In the genomic region with DNA sequence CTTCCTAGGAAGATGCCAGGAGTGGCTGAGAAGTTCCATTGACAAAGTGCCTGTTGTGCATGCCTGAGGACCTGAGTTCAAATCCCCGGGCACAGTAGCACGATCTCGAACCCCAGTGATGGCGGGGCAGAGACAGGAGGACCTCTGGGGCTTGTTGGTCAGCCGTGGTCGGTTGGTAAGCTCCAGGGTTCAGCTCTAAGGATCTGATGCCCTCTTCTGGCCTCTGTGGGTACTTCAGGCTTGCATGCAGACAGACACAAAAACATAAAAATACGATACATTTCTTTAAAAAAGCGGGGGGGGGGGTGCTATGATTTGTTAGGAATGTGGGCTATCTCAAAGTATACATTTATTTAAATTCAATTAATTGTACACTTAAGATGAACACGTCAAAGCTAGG, we compare ENCODE assay signal across 8 mouse cellular contexts. TPM values are rescaled to one million over a fixed set of nuclear protein-coding genes. Genes with fewer than 3 reads are reported as not detected.
DNase-seq lines count a peak whose midpoint lies in the region; TF ChIP-seq lines count a peak whose summit lies in the region.

No protein-coding gene starts in this region.

- peak; percentile 38 for DNase-seq in gastrocnemius, postnatal 10 days
- DNase-seq in gastrocnemius, adult 8-10 months (ENCODE audit: low spot score in 2 of 2) = no peak
- DNase-seq in spleen, postnatal 10 days (ENCODE audit: low spot score in 2 of 2) = peak; percentile 28 to 69
- DNase-seq in spleen, postnatal 4 days (ENCODE audit: low spot score in 2 of 2) = no peak
- peak; percentile 72 for DNase-seq in splenic B cell, adult 2 months (ENCODE audit: low read depth, low spot score)
- no peak for DNase-seq in left cerebral cortex, adult 9 months (ENCODE audit: low spot score in 2 of 2)
- no peak for DNase-seq in spleen, adult 12 weeks (ENCODE audit: low spot score)

- H3K4me3 ChIP-seq in embryonic fibroblast, embryonic 13.5 days (ENCODE audit: insufficient read depth, low read length) = no peak overlapping the region

- no peak overlapping the region for H3K27ac ChIP-seq in embryonic fibroblast, embryonic 13.5 days (ENCODE audit: insufficient read depth, low read length)

- H3K36me3 ChIP-seq in splenic B cell, adult 2 months (ENCODE audit: control insufficient read depth, insufficient read depth, low read length, poor library complexity, severe bottlenecking) = no peaks in the 10 kb centered on the region

- no peaks in the 10 kb centered on the region for H3K27me3 ChIP-seq in splenic B cell, adult 2 months (ENCODE audit: control insufficient read depth, insufficient read depth, low read length, poor library complexity, severe bottlenecking)

- TF ChIP-seq CTCF in embryonic fibroblast, embryonic 13.5 days (IDR thresholded peaks at IDR 0.05; ENCODE audit: borderline replicate concordance, insufficient read depth, low read length) = 0 out of 2 replicates have a peak, but pooled peaks have one; percentile 16

- no peak for TF ChIP-seq POLR2A in embryonic fibroblast, embryonic 13.5 days (IDR thresholded peaks at IDR 0.05; ENCODE audit: low read depth, low read length)

- H3K4me1 ChIP-seq in embryonic fibroblast, embryonic 13.5 days (ENCODE audit: control insufficient read depth, insufficient read depth, low read length) = no peaks in the 10 kb centered on the region

RNA-seq across cellular contexts. Expression of gene Chit1, which starts 11.2 kb away (rescaled TPM):
- total RNA-seq in gastrocnemius, postnatal 10 days (2021) = under 1 TPM in 1 of 2 experiments, not detected in 1; 0.16 TPM
- not detected for total RNA-seq in gastrocnemius, adult 8-10 months (2022)
- polyA plus RNA-seq in embryonic fibroblast, embryonic 13.5 days (2011; ENCODE audit: insufficient read length, low read depth, missing spikeins) = not detected in 2 replicates

RNA-seq across cellular contexts. Expression of gene Btg2, which starts 43.3 kb away (rescaled TPM):
- total RNA-seq in gastrocnemius, postnatal 10 days (2021) = 10 to 100 TPM; 25.0 to 30.4 TPM
- total RNA-seq in gastrocnemius, adult 8-10 months (2022) = 10 to 100 TPM in 3 of 4 experiments, 1 to 10 TPM in 1; 8.6 to 22.9 (median 14.3) TPM
- 96.4 and 125 TPM in 2 replicates for polyA plus RNA-seq in embryonic fibroblast, embryonic 13.5 days (2011; ENCODE audit: insufficient read length, low read depth, missing spikeins)

RNA-seq across cellular contexts. Expression of gene Chil1, which starts 59.8 kb away (rescaled TPM):
- 1 to 10 TPM; 1.9 TPM for total RNA-seq in gastrocnemius, postnatal 10 days (2021)
- total RNA-seq in gastrocnemius, adult 8-10 months (2022) = 1 to 10 TPM in 3 of 4 experiments, under 1 TPM in 1; 0.24 to 2.7 (median 1.3) TPM
- 5.0 and 9.6 TPM in 2 replicates for polyA plus RNA-seq in embryonic fibroblast, embryonic 13.5 days (2011; ENCODE audit: insufficient read length, low read depth, missing spikeins)

Comparison
In these comparisons a context has a peak if more than half of its experiments do, and no peak if none do; other contexts are left out.
1. DNase-seq: peak in gastrocnemius, postnatal 10 days (single experiment), spleen, postnatal 10 days (2 of 2) and splenic B cell, adult 2 months (single experiment); none in gastrocnemius, adult 8-10 months (0 of 2), spleen, postnatal 4 days (0 of 2), left cerebral cortex, adult 9 months (0 of 2) and spleen, adult 12 weeks (single experiment).